Mouse (Mus musculus) stomach, embryonic 14.5 days (tissue): ENCODE measurements around the gene Ube2z. TPM values are rescaled to one million over a fixed set of nuclear protein-coding genes. Genes with fewer than 3 reads are reported as not detected.

ENCODE experiments used
- ATAC-seq: fragments of 200-750 bp; cut with Nextera tagmentation; 2 replicates; pipeline ENCODE4 v1.8.0; 2017; ENCODE audit warnings: low read depth, moderate TSS enrichment; ENCODE audit not compliant: insufficient number of reproducible peaks, insufficient read depth, low FRiP score
- H3K27ac ChIP-seq: fragments of 300-500 bp; sonication (generic); 2 replicates; pipeline ENCODE4 v1.5.1; 2014; ENCODE audit warnings: mild to moderate bottlenecking, low read length, moderate library complexity, mixed read lengths
- H3K27me3 ChIP-seq: fragments of 300-500 bp; sonication (generic); 2 replicates; pipeline ENCODE4 v1.6.1; 2014; ENCODE audit warnings: low read length, control low read depth, mixed read lengths; ENCODE audit not compliant: control insufficient read depth, insufficient read depth
- H3K36me3 ChIP-seq: fragments of 300-500 bp; sonication (generic); 2 replicates; pipeline ENCODE4 v1.6.1; 2014; ENCODE audit warnings: mild to moderate bottlenecking, control low read depth, low read length, moderate library complexity, mixed read lengths; ENCODE audit not compliant: control insufficient read depth, insufficient read depth
- H3K4me1 ChIP-seq: fragments of 300-500 bp; sonication (generic); 2 replicates; pipeline ENCODE4 v1.6.1; 2014; ENCODE audit warnings: low read length, control low read depth, mixed read lengths; ENCODE audit not compliant: control insufficient read depth, insufficient read depth
- H3K4me2 ChIP-seq: fragments of 300-500 bp; sonication (generic); replicated peaks from 2 replicates; pipeline ENCODE4 v1.6.1; 2014; ENCODE audit warnings: low read depth, low read length, control low read depth
- H3K4me3 ChIP-seq: fragments of 300-500 bp; sonication (generic); 2 replicates; pipeline ENCODE4 v1.5.1; 2014; ENCODE audit warnings: low read depth, low read length, control low read depth
- H3K9ac ChIP-seq: fragments of 300-500 bp; sonication (generic); replicated peaks from 2 replicates; pipeline ENCODE4 v1.6.1; 2014; ENCODE audit warnings: low read depth, mild to moderate bottlenecking, control low read depth, low read length, moderate library complexity, mixed read lengths
- H3K9me3 ChIP-seq: fragments of 300-500 bp; sonication (generic); 2 replicates; pipeline ENCODE4 v1.6.1; 2016; ENCODE audit warnings: low read depth, low read length, control low read depth; ENCODE audit not compliant: control insufficient read depth
- WGBS: fragments of 180-500 bp; shearing (Covaris S2); extraction: QIAGEN DNeasy Blood & Tissue Kit; methylation state at CpG from one replicate; pipeline ENCODE4 v1.1.7; 2014; 5-methylcytosine and 5-hydroxymethylcytosine counted together
- polyA plus RNA-seq: library from polyadenylated mRNA; unstranded; fragments of >200 nt; fragmentation: Nextera tagmentation; extraction: Ambion mirVana; gene quantifications from 2 replicates; pipeline ENCODE4 v1.2.1, GENCODE M21; 2014

Gene Ube2z
- polyA plus RNA-seq, 1 experiment from 2014 or later = 33.3 TPM

- Histone ChIP-seq H3K9me3 (no peaks in the 10 kb centered on the region), H3K4me2 (peak overlapping the region; percentile 94), H3K9ac (peak overlapping the region; percentile 0; the same call in 1 of the 2 replicates), H3K27me3 (no peaks in the 10 kb centered on the region), H3K4me1 (peaks cover 30% of the 10 kb centered on the region), H3K27ac (no peak overlapping the region), H3K4me3 (peak overlapping the region; percentile 62), H3K36me3 (no peaks in the 10 kb centered on the region; the same call in 1 of the 2 replicates)
- 1% methylated on average over 12 of the region's 12 CpGs for WGBS
- no peak for ATAC-seq
Measured at GRCm38 (mm10) chr11:96003100-96003900, 61.9 kb downstream of the Ube2z start.

Other genes with a start within 250 kb of the Ube2z start
- not detected in 2 replicates for gene Phospho1, start 240.9 kb downstream of the Ube2z start, polyA plus RNA-seq
- 13.7 and 15.1 TPM in 2 replicates for gene Gngt2, start 228.2 kb downstream of the Ube2z start, polyA plus RNA-seq
- 2.9 and 3.7 TPM in 2 replicates for gene Abi3, start 222.9 kb downstream of the Ube2z start, polyA plus RNA-seq
- 3.2 and 3.8 TPM in 2 replicates for gene B4galnt2, start 150.5 kb downstream of the Ube2z start, polyA plus RNA-seq
- gene Igf2bp1, start 59.4 kb downstream of the Ube2z start, polyA plus RNA-seq = 24.9 and 28.5 TPM in 2 replicates
- 1.1 TPM in 1 of 2 replicates, not detected in the other for gene Gip, start 40.8 kb downstream of the Ube2z start, polyA plus RNA-seq
- 34.6 and 35.5 TPM in 2 replicates for gene Snf8, start 30.5 kb downstream of the Ube2z start, polyA plus RNA-seq
- gene Atp5g1, start 10.3 kb upstream of the Ube2z start, polyA plus RNA-seq = 739 and 807 TPM in 2 replicates
- 0.15 TPM in 1 of 2 replicates, not detected in the other for gene Calcoco2, start 46.6 kb upstream of the Ube2z start, polyA plus RNA-seq
- gene Ttll6, start 68.4 kb upstream of the Ube2z start, polyA plus RNA-seq = 0.12 TPM in 1 of 2 replicates, not detected in the other
- gene Hoxb13, start 128.9 kb upstream of the Ube2z start, polyA plus RNA-seq = not detected in 2 replicates
- 0.25 TPM in 2 replicates for gene Hoxb9, start 206.1 kb upstream of the Ube2z start, polyA plus RNA-seq
- gene Hoxb8, start 216.5 kb upstream of the Ube2z start, polyA plus RNA-seq = 2.3 and 2.7 TPM in 2 replicates
- gene Hoxb7, start 221.2 kb upstream of the Ube2z start, polyA plus RNA-seq = 8.4 and 14.0 TPM in 2 replicates
- 12.4 TPM in 2 replicates for gene Hoxb6, start 227.1 kb upstream of the Ube2z start, polyA plus RNA-seq
- 21.2 and 23.3 TPM in 2 replicates for gene Hoxb5, start 237.9 kb upstream of the Ube2z start, polyA plus RNA-seq